Mouse (Mus musculus): ENCODE results near the gene Grm3.
A peak's percentile ranks its signal among the peaks of the same experiment; 100 is the strongest.

The Grm3 gene

GRCm38 (mm10) chr5:9724956-9725600 lies at the start of gene Grm3:
TSS of gene Grm3 (minus strand) at chr5:9725170.
- no peak for DNase-seq

DNA sequence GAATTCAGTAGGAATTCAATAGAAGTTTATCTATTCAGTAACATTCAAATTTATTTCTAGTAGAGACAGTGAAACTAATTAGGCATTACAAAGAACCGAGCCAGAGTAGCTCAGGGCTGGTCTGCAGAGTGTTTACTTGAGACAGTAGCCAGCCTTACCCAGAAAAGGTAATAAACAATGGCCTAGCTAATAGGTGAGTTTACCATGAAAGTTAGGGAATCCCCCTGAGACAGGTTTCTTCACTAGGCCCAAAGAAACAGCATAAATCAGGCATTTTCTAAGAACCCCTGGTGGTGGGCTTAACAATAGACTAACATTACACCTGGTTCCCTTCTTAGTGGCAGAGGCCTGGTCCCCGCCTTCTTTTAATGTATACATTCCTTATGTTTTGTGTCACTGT lies 30.8 kb upstream of the Grm3 start:
- DNase-seq = no peak

DNA sequence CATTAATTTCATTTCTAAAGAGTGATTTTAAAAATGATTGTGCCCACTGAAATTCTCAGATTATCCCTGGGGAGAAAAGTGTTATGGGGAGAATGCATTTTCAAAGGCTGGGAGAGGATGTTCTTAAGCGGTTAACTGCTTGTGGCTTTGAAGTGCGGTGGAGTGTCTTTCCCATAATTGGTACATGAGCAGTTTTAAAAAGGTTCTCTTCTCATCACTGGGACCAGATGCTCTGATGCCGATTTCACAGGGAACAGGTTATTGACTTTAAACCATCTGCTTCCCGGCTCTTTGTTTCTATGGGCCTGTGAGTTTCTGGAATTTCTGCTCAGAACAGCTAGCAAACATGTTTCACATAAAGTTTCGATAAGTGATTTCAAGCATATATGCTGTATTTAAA lies 23.2 kb upstream of the Grm3 start:
- DNase-seq = no peak

DNA sequence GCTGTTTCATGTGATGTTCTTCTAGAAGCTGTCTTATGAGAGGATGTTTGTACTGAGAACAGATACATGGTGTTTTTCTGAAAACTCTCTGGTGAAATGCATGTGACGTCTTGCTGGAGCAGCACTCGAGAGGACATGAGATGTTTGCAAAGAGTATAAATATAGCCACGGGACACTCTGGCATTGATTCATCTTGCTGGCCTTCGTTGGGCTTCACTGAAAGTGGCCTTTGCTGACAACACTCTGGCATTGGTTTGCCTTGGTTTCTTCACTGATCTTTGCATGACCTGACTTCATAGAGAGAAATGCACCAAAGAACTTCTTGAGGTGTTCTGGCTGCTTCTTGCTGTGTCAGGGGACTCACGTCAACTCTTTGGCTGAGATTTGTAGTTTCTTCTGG lies 19.1 kb upstream of the Grm3 start:
- DNase-seq = no peak

DNA sequence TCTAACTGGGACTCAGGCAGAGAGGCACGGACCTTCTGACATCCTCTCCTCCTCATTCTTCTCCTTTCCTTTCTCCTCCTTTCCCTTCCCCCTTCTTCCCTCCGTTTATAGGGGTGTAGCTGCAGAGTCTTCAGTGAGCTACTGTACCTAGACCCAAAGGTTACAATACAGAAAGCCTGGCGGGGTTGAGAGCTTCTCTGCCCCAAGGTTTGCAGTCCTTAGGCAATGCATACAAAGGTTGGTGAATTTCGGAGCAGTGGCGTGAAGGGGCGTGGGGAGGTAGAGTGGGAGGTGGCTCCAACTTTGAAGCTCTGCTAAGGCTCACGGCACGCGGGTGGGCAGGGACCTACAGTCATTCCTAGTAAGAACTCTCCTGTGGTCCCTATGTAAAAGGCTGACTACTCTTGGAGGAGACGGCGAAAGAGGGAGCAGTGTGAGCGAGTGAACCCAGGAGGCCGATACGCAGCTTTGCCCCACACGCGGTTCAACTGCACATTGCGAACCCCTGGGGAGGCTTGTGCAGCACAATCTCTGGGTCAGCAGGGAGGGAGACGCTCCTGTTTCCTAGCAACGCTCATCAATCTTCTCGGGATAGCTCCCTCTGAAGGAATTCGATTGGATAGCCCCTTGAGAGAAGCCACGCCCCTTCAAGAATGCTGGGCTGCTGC lies 765 bp upstream of the Grm3 start:
- no peak for DNase-seq

DNA sequence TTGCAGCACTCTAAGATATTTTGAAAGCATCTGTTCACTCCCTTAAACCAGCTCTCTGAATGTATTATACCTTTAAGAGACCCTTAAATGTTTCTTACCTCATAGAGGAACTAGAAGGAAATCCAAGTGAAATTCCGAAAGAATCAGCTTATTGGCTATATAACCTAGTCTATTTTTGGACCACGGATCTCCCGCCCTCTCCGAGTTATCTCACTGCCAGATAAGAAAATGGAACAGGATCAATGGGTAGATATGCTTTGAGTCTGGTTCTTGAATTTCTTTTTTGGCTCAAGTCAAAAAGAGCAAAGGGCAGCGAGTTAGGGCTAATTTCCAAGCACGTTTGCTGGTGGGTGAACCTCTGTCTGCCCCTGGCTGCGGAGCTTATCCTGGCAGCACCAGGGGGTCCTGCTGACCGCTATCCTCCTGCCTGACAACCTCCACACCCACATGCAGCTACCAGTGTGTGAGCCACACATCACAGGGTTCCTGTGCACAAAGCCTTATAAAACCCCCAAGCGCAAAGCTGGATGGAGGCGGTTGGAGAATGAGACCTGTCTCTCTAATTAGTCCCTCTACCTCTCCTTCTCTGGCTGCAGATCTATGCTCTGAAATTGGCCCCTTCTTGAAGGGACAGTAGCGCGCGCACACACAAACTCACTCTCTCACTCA lies 549 bp downstream of the Grm3 start:
- no peak for DNase-seq

DNA sequence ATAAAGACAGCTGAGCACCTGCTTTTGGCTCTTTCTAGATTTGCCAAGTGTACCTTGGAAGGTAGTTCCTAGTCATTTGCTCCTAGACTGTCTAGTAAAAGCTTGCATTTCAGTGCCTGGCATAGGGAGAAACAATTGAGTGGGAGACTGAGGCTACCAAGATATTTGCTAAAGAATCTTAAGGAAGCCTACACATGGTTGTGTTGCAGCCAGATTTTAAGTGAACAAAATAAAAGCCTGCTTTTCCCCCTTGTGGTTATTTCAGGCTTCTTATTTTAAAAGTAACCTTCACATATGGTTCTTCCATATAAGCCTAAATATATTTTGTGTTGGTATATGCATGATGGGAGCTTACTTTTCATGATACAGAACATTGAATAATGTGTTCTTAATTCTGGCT lies 3.8 kb downstream of the Grm3 start:
- DNase-seq = no peak

DNA sequence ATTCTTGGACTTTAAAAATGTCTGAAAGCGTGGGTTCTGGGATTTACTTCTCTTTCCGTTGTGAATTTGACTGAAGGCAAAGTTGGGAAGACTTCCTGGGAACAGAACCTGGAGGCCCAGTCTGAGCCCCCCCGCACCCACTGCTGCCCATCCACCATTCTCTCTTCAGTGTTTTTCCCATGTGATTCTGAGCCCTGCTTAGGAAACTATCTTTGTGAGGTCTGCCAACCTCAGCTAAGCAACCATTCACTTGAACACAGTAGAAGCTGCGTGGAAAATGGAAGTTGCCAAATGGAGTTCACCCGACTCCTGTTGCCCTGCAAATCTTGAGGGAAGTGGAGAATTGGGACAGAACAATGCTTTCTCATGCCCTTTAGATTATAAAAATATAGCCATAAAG lies 8.7 kb downstream of the Grm3 start:
- DNase-seq = no peak

GRCm38 (mm10) chr5:9707096-9707495 lies 17.9 kb downstream of the Grm3 start:
- no peak for DNase-seq

DNA sequence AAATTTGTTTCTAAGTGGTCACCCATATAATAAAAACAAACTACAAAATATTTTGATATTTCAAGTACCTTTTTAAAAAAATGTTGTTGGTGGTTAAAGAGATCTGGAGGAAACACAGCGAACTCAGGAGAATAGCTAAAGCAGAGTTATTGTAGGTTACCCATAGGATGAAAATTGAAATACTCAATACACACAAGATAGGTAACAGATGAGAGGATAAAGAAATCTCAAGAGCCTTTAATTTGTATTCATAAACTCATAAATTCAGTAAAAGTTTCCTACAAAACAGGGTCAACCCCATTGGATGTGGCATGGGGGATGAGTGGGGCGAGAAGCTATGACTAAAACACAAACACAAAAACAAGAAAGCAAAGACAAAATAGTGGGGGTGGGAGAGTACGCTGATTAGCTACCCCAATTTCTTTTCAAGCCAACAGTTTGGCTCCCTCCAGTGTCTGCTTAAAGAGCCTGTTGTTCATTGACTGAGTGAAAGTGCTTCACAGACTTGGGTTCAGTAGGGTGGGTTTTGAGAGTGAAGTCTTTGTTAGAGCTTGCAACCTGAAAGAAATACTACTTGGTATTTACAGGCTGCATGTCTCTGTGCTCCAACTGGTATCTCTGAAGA lies 21.5 kb downstream of the Grm3 start:
- no peak for DNase-seq

DNA sequence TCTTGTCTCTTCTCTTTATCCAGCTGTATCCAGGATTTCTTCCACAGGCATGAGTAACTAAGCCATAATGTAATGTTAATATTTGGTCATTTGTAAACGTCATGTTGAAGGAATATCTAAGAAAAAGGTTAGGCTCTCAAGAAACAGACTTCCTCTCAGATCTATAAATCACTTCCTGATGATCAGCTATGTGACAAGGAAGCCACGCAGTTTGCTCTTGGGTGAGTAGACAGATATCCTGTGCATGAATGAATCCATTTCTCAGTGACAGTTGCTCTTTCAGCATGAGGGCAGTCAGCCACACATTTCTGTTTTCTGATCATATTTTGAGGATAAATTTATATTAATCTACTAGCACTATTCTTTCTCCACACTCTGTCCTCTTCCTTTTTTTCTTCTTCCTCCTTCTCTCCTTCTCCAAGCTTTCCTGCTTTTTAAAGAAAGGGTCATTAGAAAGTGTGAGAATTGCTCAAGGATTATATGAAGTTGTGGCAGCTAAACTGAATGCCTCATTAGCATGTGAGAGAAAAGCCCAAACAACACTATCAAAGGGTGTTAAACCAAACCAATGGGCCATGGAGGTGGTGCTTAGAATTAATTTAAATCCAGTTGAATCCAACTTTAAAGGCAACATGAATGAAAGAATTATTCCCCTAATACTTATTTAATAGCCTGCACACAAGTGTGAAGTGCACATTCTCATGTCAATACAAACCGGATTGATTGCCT lies 22.1 kb downstream of the Grm3 start:
- no peak for DNase-seq

- DNase-seq = no peak
These were observed 32.6 kb downstream of the Grm3 start for GRCm38 (mm10) chr5:9692333-9692732.

- DNase-seq = no peak
These were observed 34.2 kb downstream of the Grm3 start for GRCm38 (mm10) chr5:9690599-9691242.

DNA sequence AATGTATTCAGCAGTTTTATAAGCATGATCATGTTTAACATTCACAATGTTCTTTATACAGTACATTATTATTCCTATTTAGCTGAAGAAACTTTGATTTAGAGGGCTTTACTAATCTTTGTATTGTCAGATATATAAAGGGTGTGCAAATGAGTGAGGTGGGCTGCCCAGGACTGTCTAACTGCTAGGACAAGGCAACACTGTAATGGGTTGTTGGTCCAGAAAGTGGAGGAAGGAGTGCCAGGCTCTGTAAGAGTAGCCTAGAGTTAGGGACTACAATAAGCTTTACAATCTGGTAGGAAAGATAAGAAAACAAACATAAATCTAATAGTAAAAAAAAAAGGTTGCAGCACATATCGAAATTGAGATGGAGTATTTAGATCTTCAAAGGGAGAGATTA lies 34.8 kb downstream of the Grm3 start:
- DNase-seq = no peak

DNA sequence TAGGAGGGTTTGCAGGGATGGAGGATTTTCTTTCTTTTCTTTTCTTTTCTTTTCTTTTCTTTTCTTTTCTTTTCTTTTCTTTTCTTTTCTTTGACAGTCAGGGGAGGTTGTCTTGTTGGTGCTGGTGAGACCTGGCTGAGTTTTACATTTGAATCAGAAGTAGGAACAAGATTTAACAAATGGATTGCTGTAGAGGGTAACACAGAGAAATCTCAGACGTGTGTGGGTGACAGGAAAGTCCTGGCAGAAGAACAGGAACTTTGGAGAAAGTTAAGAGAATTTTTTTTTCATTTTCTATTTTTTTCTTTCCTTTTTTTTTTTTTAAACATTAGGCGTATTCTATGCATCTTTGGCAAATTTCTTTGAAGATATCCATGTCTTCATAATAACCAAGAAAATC lies 41.8 kb downstream of the Grm3 start:
- no peak for DNase-seq

DNA sequence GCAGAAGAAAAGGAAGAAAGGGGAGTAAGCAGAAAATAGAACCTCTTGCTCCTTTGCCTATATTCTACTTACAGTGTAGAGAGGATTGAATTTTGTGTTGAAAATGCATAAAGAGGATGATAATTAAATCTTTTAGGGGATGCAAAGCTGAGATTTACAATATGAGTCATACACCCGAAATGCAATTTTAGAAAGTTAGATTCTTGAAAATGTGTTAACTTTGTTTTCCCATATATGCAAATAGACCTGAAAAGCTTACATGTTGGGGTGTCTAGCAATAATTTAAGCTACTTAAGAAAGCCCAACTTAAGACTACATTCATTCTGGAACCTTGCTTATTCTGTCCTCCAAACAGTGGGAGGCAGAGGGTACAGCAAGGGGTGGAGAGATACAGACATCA lies 56.0 kb downstream of the Grm3 start:
- DNase-seq = no peak

- no peak for DNase-seq
These were observed 61.6 kb downstream of the Grm3 start for GRCm38 (mm10) chr5:9663416-9663815.

DNA sequence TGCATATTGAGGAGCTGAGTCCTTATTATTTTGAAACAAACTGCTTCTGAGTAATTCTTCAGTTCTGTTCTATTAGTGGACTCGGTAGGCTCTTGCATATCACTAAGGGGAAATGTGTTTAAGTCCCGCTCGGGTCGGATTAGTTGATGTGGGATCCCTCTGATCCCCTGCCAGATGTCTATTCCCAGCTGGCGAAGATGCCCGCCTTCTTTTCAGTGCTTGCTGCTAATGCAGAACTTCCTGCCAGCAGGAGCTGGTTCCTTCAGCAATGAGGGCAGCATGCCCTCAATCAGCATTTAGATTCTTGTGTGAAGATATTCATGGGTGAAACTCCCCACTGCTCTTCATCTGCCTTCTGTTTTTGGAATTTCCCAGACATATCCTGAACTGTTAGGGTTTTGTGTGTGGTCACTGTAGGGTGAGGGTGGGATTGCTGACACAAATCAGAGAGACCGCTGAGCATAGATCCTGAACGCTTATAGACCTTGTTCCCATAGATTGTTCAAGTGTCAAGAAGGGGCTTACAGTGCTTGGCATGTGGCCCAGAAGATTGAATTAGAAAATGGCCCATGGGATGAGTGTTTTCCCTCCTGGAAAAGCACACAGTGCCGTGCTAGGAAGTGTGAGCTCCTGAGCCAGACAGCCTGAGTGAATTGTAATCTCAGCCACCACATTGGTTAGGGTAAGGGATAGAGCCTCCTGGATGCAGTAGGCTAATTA lies 62.9 kb downstream of the Grm3 start:
- no peak for DNase-seq

GRCm38 (mm10) chr5:9638612-9639011 lies 86.4 kb downstream of the Grm3 start:
- DNase-seq = no peak

DNA sequence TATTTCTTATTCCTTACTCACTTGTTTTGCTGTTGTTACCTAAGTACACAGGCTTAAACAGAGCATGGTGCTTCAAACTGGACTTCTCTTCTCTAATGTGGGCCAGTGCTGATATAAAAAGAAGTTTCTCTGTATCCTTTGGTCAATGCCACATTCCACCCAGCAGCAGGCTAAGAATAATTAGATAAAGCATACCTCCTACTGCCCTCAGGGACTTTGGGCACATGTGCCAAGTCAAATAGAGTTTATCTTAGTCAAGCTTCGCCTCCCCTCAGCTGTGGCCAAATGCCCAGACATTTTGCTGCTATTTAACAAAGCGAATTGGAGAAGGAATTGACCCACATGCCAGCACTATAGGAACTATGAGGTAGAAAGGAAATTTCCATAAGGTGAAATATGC lies 97.8 kb downstream of the Grm3 start:
- peak; percentile 19 for DNase-seq

DNA sequence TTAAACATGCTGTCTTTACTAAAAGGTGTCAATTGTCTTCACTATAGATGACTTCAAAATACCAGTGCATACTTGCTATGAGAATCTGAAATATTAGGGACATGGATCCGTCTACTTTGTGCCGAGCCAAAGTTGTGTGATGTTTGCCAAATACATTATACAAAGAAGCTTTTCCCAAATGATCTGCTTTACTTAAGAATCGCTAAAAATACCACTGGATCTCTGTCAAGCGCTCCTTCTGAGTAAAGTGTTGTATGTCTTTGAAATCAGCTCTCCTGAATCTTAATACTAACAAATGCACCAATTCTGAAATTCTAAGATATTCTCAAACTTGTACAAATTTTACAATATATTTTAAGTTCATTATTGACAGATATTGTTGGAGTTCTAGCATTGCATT lies 100.6 kb downstream of the Grm3 start:
- DNase-seq = no peak

DNA sequence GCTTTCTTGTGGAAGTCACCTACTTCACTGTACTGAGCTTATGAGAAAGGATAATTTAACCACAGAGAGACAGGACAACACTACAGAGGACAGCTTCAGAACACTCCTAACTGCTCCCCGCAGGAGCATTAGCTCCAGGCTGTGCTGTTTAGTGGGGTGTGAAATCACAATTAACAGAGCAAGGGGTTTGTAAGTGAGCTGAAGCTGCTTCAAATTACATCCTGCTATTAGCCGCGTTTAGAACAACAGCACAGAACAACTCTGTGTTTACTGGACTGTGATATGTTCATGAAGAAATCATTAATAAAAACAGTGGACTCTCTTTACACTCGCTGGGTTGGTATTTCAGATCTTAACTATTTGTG lies 101.9 kb downstream of the Grm3 start:
- no peak for DNase-seq
